Mouse (Mus musculus): Measurements from ENCODE around the gene Fam129c.
A peak's percentile ranks its signal among the peaks of the same experiment; 100 is the strongest.

Gene Fam129c

DNA sequence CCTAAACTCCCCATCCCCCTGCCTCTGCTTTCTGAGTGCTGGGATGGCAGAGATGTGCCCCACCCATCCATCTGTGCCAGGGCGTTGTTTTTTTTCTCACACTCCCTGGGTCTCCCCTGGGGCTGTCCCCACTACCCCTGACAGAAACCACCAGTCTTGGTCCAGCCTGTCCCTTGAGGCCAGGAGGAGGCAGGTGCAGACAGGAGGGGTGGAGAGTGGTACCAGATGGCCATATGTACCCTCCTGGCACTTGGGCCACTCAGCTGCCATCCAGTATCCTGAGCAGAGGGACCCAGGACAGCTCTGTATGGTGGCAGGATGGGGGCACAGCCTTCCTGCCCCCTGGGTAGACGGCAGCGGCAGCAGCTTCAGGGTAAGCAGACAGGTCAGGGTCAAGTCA lies at the start of gene Fam129c:
TSS of gene Fam129c (plus strand) at position 198 of the 400 bp plus-strand sequence.
- DNase-seq: no peak

DNA sequence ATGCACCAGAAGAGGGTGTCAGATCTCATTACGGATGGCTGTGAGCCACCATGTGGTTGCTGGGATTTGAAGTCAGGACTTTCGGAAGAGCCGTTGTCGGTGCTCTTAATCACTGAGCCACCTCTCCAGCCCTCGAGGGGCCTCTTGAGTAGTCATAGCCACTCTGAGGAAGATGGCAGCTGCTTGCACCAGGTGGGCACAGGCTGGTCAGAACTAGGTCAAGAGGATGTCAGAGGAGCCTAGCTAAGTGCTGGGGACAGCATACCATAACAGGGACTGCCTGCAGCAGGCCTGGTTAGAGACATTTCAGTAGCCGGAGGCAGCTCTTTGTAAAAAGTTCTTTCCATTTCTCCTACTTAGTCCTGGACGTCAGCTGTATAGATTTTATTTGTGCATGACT lies 46.7 kb upstream of the Fam129c start:
- DNase-seq: no peak

DNA sequence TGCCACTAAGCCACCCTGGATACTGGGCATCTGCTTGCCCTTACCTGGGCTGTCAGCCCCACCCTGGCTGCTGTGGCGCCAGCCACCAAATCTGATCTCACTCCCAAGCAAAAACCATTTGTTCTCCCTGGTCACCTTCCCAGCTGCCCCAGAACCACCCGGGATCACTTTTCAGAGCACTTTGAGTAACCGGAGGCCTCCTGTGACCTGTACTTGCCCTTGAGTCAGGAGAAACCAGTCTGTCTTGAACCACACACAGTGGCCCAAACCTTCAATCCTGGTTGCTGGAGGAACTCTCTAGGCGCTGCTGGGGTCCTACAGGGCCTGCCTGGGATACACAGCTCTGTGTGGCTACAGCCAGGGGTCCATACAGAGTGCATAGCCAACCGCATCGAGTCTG lies 44.7 kb upstream of the Fam129c start:
- DNase-seq: peak in 1 of 2 experiments; percentile 55

DNA sequence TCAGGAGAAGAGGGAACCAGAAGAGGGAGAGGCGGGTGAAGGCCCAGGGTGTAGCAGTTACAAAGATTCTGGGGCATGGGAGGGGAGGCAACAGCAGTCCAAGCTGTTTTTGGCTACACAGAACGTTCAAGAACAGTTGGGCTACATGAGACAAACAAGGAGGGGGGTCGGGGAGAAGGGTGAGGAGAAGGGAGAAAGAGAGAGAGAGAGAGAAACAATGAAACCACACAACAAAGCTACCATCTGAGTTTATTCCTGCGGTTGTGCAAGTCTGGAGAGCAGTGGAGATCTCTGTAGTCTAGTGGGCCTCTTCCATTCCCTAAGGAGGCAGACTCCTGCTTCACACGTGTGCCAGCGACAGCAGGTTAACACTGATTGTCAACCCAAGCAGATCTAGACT lies 43.4 kb upstream of the Fam129c start:
- no peak for DNase-seq

DNA sequence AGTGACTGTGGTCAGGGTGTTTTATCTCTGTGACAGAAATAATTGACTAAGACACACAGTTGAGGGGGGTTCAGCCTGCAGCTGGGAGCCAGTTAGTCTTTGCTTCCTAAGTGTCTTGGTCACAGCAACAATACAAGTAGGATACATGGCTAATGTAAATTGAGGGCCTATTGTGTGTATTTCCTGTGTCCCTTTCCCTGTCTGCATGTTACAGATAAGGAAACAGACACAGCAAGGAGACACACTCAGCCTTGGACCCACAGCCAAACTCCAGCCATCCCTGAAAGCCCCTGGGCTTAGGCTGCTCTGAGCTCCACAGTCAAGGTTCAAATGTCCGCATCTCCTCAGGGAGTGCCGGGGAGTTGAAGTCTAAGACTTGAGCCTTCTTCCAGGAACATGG lies 42.8 kb upstream of the Fam129c start:
- DNase-seq: no peak

DNA sequence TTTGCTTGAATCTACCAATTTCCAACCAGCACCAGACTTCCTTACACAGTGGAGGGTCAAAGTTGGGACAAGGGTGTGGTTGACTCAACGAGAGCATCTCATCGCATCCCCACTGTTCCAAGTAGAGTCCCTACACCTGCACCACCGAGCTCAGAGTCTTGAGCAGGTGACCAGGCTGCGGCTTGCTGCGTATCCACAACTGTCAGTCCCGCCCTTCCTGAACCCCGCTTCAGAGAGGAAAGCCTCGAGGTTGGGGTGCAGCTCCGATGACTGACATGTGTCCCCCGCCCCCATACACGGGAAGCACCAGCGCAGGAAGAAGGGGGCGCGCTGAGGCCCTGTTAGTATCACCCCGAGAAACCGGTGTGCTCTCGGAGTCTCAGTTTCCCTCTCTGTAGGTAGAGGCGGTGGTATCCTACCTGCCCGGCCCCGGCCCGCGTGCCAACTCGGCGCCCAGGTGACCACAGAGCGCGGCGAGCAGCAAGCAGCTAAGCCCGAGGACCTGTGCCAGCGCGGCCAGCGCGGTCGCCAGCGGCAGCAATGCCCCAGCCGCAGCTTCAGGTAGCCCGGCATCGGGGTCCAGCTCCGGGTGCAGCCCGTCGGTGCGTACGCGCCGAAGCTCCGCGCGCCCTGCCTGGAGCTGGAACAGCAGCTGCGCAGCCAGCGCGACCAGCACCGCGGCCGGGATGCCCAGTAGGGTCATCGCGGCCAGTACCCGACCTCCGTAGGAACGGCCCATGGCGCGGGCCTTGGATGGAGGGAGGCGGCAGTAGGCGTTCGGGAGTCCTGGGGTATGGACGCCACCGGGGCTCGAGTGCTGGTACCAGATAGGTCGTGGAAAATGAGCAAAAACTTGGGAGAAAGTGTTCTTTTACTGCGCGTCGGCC lies 39.1 kb upstream of the Fam129c start, which contains the start of gene Tmem221:
TSS of gene Tmem221 (minus strand) at position 801 of the 887 bp plus-strand sequence.
- DNase-seq: no peak

DNA sequence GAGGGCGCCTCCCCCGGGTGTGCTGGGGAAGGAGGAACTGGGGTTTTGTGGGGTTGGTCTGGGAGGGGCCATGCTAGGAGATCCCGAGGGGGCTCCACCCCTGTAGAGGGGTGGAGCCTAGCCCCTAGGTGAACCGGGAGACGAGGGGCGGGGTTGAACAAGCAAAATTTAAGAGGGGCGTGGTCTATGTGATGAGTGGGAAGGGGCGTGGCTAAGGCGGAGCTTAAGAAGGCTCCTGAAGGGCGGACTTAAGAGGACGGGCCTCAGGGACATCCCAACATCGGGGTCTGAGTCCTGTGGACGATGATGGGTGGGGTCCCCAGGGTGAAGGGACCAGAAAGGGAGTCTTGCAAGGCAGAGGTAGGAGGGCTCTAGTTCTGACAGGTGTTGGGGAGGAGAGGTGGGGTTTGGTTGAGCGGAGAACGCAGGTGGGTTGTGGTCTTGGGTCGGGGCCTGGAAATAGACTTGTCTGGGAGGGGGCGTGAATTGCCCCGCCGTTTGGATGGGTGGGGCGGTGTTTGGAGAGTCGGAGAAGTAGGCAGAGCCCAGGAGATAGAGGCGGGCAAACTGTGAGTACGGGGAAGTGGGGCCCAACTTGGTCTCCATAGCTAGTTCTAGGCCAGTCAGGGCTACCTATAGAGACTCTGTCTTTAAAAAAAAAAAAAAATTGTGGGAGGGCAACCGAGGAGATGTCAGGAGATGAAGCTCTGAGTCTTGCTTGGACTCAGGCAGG lies 38.3 kb upstream of the Fam129c start:
- peak; percentile 90 to 91 for DNase-seq

DNA sequence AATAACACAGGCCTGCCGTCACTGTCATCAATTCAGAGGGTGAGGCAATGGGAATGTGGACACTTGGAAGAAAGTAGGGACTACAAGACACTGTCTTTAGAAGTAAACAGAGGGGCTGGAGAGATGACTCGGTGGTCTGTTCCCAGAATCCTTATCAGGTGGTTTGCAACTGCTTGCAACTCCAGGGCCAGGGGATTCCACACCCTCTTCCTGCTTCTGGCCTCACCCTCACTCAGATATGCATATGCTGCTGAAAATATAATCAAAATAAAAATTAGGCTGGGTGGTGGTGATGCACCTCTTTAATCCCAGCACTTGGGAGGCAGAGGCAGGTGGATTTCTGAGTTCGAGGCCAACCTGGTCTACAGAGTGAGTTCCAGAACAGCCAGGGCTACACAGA lies 37.4 kb upstream of the Fam129c start:
- no peak for DNase-seq

DNA sequence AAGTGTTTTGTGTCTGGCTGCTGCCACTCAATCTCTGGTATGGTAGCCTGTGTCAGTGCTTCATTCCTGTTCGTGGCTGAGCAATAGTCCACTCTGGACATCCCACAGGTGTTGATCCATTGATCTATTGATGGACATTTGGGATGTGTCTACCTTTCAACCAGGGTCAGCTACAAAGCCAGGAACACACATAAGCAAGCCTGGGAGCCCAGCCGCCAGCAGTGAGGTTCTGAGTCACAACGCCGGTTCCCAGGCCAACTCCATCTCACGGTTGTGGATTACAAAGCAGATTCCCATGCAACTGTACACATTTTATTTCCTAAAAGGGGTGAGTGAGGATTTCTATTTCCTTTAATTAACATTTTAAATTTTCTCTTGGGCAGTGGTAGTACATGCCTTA lies 36.7 kb upstream of the Fam129c start:
- DNase-seq: no peak

DNA sequence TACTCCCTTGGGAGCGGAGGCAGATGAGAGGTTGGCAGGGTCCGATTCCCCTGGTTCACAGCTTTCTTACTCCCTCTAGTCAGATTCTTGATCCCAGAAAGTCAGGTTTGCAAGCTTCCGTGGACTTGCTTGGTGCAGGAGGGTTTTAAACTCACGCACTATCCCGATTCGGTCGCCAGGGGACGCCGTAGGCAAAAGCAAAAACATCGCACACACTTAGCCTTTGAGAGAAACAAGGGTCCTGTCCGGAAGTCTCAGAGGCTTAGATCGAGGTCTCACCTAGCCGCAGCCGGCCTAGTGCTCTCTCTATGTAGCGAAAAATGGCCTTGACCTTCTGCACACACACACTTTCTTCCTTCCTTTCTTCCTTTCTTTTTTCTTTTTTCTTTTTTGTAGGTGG lies 36.0 kb upstream of the Fam129c start:
- peak; percentile 69 for DNase-seq

DNA sequence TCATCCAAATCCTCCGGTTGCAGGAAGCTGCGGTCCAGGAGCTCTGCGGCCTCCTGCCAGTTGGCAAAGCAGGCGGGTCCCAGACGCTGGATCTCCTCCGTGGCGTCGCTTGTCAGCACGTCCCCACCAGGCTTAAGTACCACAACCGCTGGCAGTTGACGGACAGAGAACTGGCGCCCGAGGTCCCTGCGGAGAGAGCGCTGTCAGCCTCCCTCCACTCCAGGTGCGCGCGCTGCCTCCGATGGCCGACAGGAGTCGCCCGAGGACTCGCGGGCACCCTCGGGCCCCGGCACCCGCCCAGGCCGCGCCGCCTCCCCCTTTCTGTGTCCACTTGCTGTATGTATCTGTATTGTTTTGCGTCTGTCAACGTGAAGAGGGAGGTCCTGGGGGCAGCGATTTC lies 34.7 kb upstream of the Fam129c start:
- peak; percentile 88 to 89 for DNase-seq

DNA sequence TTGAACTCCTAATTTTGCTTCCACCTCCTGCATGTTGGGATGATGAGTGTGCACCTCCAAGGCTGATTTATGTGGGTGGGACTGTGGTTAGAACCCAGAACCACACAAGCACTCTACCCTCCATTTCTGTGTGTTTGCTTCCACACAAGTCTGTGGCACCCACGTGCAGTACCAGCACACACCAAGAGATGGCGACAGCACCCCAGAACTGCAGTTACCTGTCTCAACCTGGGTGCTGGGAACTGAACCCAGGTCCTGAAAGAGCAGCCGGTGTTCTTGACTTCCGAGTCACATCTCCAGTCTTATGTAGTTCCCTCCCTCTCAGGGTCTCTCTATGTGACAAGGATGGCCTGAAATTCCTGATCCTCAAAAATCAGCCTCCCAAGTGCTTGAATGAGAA lies 33.5 kb upstream of the Fam129c start:
- no peak for DNase-seq

DNA sequence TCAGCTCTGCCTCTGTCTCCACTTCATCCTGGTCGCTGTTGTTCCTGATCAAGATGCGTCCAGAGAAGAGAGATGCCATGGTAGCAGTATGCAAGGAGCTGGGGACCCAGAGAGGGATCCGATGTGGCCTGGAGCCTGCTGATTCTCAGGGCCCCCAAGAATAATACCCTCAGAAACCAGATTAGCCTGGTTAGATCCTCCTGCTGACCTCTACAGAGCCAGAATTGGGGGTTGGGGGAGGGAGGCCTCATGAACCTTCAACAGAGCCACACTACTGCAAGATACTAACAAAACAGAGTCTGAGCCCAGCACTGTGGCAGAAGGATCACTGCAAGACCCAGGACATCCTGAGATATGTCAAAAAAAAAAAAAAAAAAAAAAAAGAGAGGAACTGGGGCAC lies 30.9 kb upstream of the Fam129c start, which contains the start of gene Nxnl1:
TSS of gene Nxnl1 (minus strand) at position 101 of the 400 bp plus-strand sequence.
- no peak for DNase-seq

DNA sequence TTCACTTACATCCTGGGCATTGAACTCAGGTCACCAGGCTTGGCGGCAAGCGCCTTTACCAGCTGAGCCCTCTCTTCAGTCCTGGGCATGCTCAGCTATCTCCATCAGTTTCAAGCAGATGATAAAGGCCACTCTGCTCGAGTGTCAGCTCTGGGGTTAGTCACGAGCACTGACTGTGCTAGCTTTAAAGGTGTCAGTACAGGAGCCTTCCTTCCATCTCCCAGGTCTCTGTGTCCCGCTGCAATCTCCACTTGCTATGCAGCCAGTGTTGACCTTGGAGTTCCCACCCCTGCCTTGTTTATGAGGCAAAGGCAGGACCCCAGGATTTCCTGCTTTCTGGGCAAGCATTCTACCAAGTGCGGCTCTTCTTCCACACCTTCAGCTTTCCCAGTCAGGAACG lies 29.9 kb upstream of the Fam129c start:
- DNase-seq: no peak

DNA sequence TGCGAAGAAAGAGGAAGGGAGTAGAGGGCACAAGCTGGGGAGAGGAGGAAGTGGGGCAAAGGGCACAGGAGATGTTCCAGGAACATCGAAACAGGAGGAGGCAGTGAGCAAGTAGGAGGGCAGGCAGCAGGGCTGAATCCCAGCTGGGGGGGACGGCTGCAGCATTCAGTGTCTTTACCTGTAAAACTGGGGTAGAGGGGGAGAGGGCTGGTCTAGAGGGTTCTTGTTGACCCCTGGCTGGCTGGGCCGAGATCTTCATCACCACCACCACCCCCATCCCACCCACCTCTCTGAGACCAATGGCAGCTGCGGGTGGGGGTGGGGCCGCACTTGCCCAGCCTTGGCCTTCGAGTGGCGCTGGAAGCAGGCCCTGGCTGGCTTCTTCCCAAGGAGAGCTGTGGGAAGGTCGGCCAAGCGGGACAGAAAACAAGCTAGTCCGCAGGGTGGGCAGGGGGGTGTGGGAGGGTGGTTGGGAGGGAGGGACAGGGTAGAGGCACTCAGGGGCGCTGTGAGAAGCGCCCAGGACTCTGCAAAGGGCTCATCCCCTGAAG lies 29.0 kb upstream of the Fam129c start, which contains the start of gene Slc27a1:
TSS of gene Slc27a1 (plus strand) at position 496 of the 551 bp plus-strand sequence.
- DNase-seq: peak; percentile 91 to 96

DNA sequence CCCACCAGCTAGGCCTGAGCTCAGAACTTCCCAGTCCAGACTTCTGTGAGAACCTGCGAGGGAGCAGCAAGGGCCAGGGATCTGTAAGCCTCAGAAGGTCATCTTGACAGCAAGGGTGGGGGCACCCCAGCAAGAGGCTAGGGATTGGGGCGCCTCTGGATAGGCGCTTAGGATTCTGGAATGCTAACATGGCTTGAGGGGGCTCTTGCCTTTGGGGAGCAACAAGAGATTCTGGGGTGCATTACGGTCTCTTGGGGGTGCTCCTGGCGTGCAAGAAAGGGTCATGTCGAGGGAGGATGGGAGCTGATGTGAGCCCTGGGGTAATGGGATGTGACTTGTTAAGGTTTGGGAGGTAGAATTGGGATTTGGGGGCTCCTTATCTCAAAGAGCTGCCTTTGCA lies 28.5 kb upstream of the Fam129c start:
- no peak for DNase-seq

DNA sequence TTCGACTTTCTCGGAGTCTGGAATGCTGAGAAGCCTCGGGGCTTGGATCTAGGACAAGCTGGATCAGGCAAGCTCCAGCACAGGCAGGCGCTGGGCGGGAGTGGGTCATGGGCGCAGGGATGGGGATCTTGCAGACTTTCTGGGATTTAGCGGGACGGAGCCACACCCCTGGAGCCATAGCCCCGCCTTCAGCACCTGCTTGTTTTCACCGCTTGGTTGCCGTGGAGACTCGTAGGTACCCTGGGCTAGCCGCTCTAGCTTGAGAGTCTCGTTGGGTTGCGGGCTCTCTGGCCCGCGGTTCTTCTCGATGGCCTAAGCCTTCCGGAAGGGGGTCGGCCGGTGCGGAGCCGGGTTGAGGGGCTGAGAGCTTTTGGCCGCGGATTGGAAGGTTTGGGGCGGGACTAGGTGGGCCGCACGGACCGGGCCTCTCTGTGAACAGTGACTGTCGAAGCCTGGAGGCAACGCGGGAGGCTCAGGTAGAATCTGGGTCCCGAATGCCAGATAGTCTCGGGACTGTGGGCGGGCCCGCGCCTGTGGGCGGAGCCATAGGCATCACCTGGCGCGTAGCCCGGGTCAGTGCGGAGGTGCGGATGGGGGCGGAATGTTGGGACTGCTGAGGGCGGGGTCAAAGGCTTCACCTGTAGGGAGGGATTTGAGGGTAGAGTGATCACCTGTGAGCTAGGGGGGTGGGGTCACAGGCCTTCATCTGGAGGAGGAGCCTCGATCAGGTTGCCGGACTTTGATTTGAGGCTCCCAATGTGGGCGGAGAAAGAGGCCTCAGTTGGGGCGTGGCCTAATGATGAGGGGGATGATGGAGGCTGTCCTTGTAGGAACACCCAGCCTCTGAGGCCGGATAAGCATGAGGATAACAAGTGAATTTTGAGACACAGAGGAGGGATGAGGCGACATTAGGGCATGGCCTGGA lies 27.8 kb upstream of the Fam129c start:
- peak; percentile 95 to 98 for DNase-seq

DNA sequence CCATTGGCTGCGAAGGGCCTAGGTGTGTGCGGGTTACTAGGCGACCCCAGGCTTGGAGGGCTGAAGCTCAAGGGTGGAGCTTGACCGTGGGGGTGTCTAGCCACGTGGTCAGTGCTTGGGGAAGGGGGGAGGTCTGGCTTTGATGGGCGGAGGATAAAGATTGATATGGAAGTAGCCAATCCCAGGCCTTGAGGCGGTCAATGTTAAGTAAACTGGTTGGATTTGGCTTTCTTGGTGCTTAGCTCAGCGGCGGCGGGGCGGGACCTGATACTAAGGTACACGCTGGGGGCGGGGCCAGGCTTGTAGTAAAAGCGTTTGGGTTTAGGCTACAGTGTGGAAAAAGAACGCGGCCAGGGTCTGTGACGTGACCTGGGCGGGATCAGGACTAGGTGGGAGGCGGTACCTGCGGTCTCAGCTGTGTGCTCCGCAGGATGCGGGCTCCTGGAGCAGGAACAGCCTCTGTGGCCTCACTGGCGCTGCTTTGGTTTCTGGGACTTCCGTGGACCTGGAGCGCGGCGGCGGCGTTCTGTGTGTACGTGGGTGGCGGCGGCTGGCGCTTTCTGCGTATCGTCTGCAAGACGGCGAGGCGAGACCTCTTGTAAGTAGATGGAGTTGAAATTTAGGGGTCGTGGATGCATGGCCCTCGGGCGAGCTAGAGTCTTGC lies 27.0 kb upstream of the Fam129c start:
- peak; percentile 99 for DNase-seq

DNA sequence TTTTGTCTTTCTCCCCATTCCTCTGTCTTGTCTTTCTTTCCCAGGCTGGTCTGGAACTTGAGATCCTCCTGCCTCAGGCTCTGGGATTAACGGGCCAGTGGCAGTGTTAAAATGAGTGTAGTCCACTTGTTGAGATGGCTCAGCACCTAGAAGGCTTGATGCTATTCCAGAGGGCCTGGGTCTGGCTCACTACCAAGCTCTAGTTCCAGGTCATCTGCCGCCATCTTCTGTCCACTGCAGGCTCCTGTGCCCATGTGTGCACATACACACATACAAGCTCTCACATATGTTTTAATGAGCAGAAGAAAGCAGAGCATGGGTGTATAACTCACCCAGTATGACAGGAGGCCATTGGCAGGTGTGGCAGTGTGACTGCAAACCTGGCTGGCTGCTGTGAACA lies 25.4 kb upstream of the Fam129c start:
- no peak for DNase-seq

DNA sequence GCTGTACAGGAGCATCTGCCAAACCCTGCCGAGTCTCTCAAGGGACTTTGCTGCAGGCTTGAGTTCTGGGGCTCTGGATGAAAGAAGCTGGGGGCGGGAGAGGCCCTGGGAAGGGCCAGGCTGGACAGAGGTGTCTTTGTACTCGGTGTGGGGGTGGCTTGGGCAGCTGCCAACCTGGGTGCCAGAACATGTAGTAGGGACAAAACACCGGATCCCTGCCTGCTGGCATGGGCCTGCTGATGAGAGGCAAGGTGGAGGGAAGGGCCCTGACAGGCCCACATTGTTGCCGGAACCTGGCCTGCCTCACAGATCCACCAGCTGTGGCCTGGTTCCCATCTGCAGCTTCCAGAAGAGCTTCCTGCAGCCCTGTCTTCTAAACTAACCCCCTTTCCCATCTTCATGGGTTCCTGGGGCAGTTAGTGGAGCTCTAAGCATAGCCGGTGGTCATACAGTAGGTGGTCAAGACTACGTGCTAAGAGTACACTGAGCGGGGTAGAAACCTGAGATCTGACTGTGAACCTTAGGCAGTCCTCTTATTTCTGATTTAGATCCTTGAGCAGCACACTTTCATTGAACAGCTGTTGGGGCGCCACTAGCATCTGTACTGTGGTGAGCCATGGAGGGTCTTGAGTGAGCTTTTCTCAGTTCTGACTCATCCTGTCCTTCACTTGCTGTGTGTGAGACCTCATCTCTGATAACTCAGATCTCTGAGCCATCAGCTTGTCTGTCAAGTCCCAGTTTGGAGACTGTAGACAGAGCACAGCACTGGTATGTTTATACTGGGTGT lies 24.4 kb upstream of the Fam129c start:
- DNase-seq: peak; percentile 80 to 91

DNA sequence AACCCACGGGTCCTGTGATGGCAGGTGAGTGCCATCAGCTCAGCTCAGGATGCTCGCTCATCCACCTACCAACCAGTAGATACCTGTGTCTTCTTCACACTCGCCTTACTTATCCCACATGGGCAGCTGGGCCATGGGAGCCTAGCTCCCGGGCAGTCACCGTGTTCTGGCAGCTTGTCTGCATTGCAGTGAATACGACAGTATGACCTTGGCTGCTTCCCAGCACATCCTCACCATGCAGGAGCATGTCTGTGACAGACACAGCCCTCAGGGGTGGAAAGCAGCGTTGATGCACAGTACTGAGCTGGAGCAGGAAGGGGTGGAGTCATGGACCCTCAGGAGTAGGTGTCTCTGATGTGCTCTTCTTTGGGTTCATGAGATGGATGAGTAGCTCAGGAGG lies 23.0 kb upstream of the Fam129c start:
- no peak for DNase-seq

Measured in kidney, postnatal 25 days (tissue).